Mouse (Mus musculus) cerebellum, postnatal 25 days (tissue): ENCODE results near the gene Recql5.
A peak's percentile ranks its signal among the peaks of the same experiment; 100 is the strongest.

Experiments used
- DNase-seq, 2 experiments: peaks; one replicate each; pipeline ENCODE4 v3.0.0; 2021; ENCODE audit warnings: mixed read lengths in 2 of 2

Recql5 gene

GRCm38 (mm10) chr11:115933108-115933746, at the start of gene Recql5, which contains the start of gene Sap30bp:
Gene Recql5, minus strand, starts transcription at chr11:115933477.
Gene Sap30bp, plus strand, starts transcription at chr11:115933282.
- peak; percentile 97 to 98 for DNase-seq

DNA sequence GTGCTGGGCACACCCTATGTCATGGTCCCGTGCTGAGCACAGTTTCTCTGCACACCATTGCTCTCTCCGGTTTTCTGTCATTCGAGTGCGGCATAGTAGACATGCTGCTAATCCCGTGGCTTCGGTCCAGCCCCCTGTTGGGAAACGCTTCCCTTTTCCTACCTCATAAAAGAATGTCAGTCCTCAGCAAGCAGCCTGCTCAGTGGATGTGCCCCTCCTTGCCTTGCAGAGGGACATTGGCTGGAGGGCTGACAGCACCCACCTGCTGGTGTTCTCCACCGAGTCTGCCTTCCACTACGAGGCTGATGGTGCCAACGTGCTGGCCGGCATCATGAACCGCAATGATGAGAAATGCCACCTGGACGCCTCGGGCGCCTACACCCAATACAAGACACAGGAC, 49.2 kb upstream of the Recql5 start:
- peak; percentile 68 to 80 for DNase-seq

DNA sequence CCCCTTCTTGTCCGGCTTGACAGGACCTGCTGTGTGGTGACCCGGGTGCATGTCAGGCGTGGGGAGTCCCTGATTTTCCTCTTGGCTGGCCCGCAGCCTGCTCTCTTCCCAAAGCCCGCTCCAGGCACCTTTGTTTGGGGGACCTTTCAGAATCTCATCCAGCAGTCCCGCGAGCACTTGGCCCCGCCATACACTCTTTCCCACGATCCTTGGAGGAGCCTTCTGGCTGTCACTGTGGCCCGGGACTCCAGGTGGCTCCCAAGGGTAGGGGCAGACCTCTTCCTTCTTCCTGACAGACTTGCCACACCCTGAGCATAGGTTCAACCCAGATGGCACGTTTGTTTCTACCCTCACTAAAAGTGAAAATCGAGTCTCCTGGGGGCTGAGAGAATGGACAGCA, 42.3 kb upstream of the Recql5 start:
- no peak for DNase-seq

- DNase-seq = peak in 1 of 2 experiments; percentile 41
Observed at GRCm38 (mm10) chr11:115975083-115975420, 41.8 kb upstream of the Recql5 start.

GRCm38 (mm10) chr11:115974309-115975082, 41.2 kb upstream of the Recql5 start, which contains the start of gene Itgb4:
Gene Itgb4, plus strand, starts transcription at chr11:115974709.
- peak in 1 of 2 experiments; percentile 60 for DNase-seq

DNA sequence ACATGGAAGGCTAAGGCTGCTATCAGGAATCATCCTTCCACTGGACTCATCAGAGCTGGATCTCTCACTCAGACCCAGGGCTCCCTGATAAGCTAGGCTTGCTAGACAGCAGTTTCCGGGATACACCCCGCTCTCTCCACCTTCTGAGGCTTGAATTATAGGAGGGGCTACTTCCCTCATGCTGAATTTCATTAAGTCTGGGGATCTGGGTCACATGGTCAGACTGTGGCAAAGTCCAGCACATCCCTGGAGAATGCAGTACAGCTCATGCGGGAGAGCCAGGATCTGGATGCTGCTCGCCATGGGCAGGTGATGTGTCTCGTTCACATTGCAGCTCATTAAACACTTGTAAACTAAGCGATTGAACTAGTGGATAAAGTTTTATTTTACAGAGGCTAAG, 37.7 kb upstream of the Recql5 start:
- no peak for DNase-seq

DNA sequence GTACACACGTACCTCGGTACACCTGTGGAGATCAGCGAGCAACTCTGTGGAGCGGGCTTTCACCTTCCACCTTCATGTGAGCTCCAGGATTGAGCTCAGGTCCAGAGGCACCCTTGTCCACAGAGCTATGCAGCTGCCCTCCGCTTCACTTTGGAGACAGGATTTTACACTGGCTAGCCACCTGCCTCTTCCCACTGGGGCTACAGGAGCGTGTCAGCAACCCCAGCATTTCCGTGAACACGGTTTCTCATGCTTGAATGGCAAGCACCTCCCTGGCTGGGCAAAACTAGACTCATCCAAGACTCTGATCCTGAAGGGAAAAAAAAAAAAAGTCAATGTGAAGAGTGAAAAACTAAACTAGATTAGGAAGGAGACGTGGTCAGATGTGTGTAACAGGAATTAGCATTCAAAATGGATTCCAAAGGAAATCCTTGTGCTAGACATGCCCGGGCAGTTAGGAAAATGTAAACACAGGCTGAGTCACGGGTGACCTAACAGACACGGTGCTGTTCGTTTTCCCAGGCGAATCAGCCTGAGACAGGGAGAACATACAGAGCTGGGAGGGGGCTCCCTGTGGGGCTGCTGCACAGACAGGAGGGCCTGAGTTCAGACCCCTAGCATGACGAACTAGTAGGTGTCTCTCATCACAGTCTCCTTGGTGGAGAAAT, 36.9 kb upstream of the Recql5 start:
- no peak for DNase-seq

GRCm38 (mm10) chr11:115968731-115969405, 35.6 kb upstream of the Recql5 start:
- DNase-seq = no peak

DNA sequence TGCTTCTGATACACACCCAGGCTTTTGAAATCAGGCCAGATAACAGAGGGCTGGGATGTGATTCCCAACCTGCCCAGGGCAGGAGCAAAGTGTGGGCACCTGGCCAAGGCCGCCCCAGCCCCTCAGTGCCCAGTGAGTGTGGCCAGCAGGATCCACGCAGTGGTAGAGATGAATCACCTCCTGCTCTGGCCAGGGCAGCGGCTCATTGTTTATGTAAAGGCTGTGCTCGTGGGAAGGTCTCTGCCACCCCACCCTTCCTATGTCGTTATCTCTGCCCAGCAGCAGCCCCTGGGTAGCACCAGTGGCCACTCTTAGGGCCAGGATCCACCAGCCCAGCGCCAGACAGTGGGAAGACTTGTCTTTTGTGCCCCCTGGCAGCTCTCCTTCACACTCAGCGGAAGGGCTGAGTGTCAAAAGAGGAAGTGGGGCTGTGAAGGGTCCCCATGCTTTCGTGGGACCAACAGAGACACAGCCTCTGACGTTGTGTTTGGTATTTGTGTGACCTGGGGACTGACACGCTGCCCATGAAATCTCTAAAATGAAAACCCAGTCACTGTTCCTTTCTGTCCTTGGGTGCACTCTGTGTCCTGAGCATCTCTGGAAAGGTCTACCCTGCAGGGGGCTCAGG, 31.8 kb upstream of the Recql5 start:
- peak in 1 of 2 experiments; percentile 43 for DNase-seq

GRCm38 (mm10) chr11:115962651-115963412, 29.6 kb upstream of the Recql5 start:
- no peak for DNase-seq

- DNase-seq = peak in 1 of 2 experiments; percentile 43
Observed at GRCm38 (mm10) chr11:115959018-115959417, 25.7 kb upstream of the Recql5 start.

- no peak for DNase-seq
Observed at GRCm38 (mm10) chr11:115957971-115958370, 24.7 kb upstream of the Recql5 start.

GRCm38 (mm10) chr11:115956453-115956852, 23.2 kb upstream of the Recql5 start:
- DNase-seq = no peak

DNA sequence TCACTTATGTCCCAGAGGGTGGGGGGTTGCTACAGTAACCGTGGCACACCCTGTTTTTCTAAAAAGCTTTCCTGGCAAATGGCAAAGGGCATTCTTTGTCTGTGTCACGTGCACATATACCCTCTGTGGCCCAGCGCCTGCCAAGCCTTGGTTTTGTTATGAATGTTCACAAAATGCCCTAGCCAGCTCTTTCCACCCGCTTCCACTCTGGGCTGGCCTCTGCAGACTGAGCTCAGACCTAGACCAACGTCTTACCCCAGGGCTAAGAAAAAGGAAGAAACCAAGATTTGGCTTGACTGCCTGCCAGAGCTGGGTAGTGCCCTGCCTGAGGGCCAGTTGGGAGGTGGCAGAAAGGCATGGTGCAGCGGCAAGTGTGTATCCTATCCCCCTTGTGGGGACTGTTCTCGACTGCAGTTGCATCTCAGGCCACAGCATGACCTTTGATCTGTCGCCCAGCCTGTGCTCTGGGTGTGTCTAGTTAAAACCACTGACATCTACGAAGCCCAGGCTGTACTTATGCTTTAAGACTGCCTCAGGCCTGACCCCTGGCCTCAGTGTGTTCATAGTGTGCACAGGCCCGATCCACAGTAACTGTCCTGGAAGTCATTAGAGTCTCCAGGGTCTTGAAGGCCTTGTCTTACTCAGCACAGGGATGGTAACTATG, 22.1 kb upstream of the Recql5 start:
- DNase-seq = no peak

GRCm38 (mm10) chr11:115954712-115955111, 21.4 kb upstream of the Recql5 start:
- no peak for DNase-seq

- DNase-seq = no peak
Observed at GRCm38 (mm10) chr11:115950719-115951118, 17.4 kb upstream of the Recql5 start.

DNA sequence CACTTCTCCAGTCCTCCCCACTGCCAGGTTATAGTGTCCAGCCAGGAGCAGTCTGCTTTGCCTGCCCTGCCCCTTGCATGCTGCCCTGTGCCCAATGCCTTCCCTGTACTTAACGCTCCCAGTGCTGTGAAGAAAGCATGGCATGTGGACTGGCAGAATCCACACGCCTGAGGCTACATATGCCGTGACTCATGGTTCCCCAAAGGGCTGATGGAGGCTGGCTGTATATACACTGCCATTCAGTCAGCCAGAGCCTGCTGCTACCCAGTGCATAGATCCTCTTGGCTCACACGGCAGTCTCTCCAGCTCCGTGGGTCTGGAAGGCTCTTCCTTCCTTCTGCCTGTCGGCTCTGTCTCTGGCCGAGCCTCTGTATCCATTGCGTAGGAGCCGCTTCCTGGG, 15.0 kb upstream of the Recql5 start:
- DNase-seq = no peak

GRCm38 (mm10) chr11:115946221-115946828, 13.0 kb upstream of the Recql5 start:
- DNase-seq = no peak

DNA sequence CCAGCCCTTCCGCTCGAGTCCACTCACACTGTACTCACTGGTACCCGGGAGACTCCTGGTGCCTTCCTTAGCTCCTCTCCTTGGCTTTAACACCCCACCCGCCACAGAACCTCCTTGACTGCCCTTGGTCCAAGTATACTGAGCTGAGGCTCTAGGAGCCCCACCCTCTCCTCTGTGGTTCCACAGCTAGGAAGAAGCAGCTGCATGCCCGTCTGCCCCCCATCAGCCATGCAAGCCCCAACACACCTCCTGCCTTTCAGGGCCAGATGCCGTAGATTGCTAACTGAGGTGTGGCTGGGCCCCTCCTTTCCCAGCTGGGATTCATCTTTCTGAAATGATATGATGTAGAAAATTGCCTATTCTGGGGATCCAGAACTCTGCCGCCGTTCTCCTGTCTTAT, 12.0 kb upstream of the Recql5 start:
- DNase-seq = no peak

DNA sequence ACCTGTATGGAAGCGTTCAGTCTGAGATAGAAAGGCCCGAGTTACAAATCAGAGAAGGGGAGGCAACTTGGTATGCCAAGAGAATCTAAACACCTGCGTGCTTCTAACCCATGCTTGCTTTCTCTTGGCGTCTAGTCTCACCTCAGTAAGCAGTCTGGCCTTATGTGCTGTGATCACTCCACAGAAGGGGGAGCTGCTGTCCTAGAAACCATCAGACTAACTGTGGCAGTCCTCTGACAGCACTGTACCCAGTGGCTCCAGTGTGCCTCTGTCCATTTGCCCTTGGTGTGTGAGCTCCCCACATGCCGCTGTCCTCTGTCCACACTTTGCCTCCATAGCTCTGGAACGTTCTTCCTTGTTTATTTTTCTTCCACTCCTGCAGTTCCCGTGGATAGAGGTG, 8.7 kb upstream of the Recql5 start:
- no peak for DNase-seq
